Mouse (Mus musculus): ENCODE measurements at regions not wholly inside any gene's neighbourhood (a gene's known extent, or its start where the extent isn't known, plus 50 kb on each side); places are given as distances from the start of the nearest gene placed in this dataset.

DNA sequence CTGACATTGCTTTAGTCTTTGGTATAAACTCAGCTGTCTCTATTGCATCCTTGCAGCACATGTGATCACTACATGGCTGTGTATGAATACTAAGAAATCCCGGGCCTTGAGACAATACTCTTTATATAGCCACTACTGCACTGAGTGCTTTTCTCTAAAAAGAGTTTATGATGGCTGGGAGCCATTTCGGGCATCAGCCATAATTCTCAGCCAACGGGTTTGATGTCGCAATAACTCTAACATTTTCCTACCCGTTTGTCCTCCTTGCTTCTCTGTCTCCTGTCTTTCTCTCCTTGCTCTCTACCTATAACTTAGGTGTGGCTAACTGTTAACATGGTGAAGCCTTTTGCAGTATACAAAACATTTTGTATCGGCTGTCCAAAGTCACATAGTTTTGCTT, 85.5 kb upstream of the Dap start:
- H3K27ac ChIP-seq (ENCODE audit: insufficient read depth, low read length), result no peak overlapping the region

DNA sequence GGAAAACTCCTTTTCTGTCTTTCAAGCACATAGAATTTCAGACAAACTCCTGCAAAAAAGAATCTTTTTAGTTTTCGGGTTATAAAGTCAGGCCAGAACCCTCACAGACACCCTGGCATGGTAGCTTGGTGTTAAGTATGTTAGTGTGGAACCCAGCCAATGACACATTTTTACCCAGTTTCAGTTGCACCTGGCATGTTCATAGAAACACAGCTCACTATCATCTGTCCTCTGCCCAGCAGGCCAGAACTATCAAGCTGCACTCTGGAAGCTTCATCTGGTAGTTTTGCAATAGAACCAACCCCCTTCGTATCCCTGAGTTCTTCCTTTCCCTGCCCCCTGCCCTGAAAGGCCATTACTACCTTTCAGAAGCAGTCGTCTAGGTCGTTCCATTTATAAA, 82.4 kb upstream of the Dap start:
- H3K4me3 ChIP-seq (ENCODE audit: low read depth, low read length), result no peak overlapping the region
- no peak overlapping the region for H3K27ac ChIP-seq (ENCODE audit: insufficient read depth, low read length)
- no peak overlapping the region for H3K9ac ChIP-seq (ENCODE audit: low read depth, poor library complexity, severe bottlenecking)
- H3K4me1 ChIP-seq (ENCODE audit: control insufficient read depth, insufficient read depth, low read length), result no peaks in the 10 kb centered on the region
- no peaks in the 10 kb centered on the region; the same call in 1 of the 2 replicates for H3K27me3 ChIP-seq (ENCODE audit: control insufficient read depth, insufficient read depth, low read length, poor library complexity, severe bottlenecking)
- TF ChIP-seq EP300 (IDR thresholded peaks at IDR 0.05; ENCODE audit: insufficient read depth, low read depth, low read length) (no peak), POLR2A (IDR thresholded peaks at IDR 0.05; ENCODE audit: insufficient read depth, low read length) (no peak), CTCF (IDR thresholded peaks at IDR 0.05; ENCODE audit: low read depth, low read length) (no peak)
- no peaks in the 10 kb centered on the region for H3K9me3 ChIP-seq (replicated peaks; ENCODE audit: control insufficient read depth, insufficient read depth, low read length, poor library complexity, severe bottlenecking)
- H3K36me3 ChIP-seq (ENCODE audit: control insufficient read depth, insufficient read depth, low read length, poor library complexity, severe bottlenecking), result no peaks in the 10 kb centered on the region

More for the DNA sequence above, 85.5 kb upstream of the Dap start:
- Histone ChIP-seq H3K27me3 (ENCODE audit: control insufficient read depth, insufficient read depth, low read length, poor library complexity, severe bottlenecking) (no peaks in the 10 kb centered on the region; the same call in 1 of the 2 replicates), H3K4me3 (ENCODE audit: low read depth, low read length) (no peak overlapping the region), H3K9ac (ENCODE audit: low read depth, poor library complexity, severe bottlenecking) (no peak overlapping the region), H3K9me3 (replicated peaks; ENCODE audit: control insufficient read depth, insufficient read depth, low read length, poor library complexity, severe bottlenecking) (no peaks in the 10 kb centered on the region), H3K4me1 (ENCODE audit: control insufficient read depth, insufficient read depth, low read length) (no peaks in the 10 kb centered on the region), H3K36me3 (ENCODE audit: control insufficient read depth, insufficient read depth, low read length, poor library complexity, severe bottlenecking) (no peaks in the 10 kb centered on the region)
- TF ChIP-seq POLR2A (IDR thresholded peaks at IDR 0.05; ENCODE audit: insufficient read depth, low read length), result no peak
- TF ChIP-seq CTCF (IDR thresholded peaks at IDR 0.05; ENCODE audit: low read depth, low read length), result no peak
- no peak for TF ChIP-seq EP300 (IDR thresholded peaks at IDR 0.05; ENCODE audit: insufficient read depth, low read depth, low read length)

- TF ChIP-seq EP300 (IDR thresholded peaks at IDR 0.05; ENCODE audit: insufficient read depth, low read depth, low read length), result no peak
- Histone ChIP-seq H3K27ac (ENCODE audit: insufficient read depth, low read length) (no peak overlapping the region), H3K9me3 (replicated peaks; ENCODE audit: control insufficient read depth, insufficient read depth, low read length, poor library complexity, severe bottlenecking) (no peaks in the 10 kb centered on the region), H3K4me1 (ENCODE audit: control insufficient read depth, insufficient read depth, low read length) (no peaks in the 10 kb centered on the region), H3K4me3 (ENCODE audit: low read depth, low read length) (no peak overlapping the region), H3K36me3 (ENCODE audit: control insufficient read depth, insufficient read depth, low read length, poor library complexity, severe bottlenecking) (no peaks in the 10 kb centered on the region), H3K9ac (ENCODE audit: low read depth, poor library complexity, severe bottlenecking) (no peak overlapping the region), H3K27me3 (ENCODE audit: control insufficient read depth, insufficient read depth, low read length, poor library complexity, severe bottlenecking) (no peaks in the 10 kb centered on the region)
These were observed 75.6 kb upstream of the Dap start for GRCm38 (mm10) chr15:31148251-31149145.

DNA sequence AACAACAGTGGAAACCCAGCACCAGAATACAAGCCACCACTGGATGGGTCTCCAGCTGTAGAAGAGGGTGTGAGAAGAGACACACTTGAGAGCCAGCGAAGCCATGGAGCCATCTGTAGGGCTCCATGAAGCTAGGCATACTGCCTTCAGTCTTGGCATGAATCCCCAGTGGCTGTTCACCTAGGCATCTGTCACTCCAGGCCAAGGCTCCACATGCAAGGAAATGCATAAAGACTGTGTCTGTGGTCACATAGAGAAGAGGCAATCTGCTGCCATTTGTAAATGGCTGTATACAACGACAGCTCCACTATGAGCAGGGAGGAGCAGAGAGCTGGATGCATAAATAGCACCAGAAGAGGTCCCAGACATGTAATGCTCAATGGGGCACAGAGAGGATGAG, 74.3 kb upstream of the Dap start:
- Histone ChIP-seq H3K4me1 (ENCODE audit: control insufficient read depth, insufficient read depth, low read length) (no peaks in the 10 kb centered on the region), H3K9me3 (replicated peaks; ENCODE audit: control insufficient read depth, insufficient read depth, low read length, poor library complexity, severe bottlenecking) (no peaks in the 10 kb centered on the region), H3K4me3 (ENCODE audit: low read depth, low read length) (no peak overlapping the region), H3K27me3 (ENCODE audit: control insufficient read depth, insufficient read depth, low read length, poor library complexity, severe bottlenecking) (no peaks in the 10 kb centered on the region), H3K36me3 (ENCODE audit: control insufficient read depth, insufficient read depth, low read length, poor library complexity, severe bottlenecking) (no peaks in the 10 kb centered on the region), H3K9ac (ENCODE audit: low read depth, poor library complexity, severe bottlenecking) (no peak overlapping the region), H3K27ac (ENCODE audit: insufficient read depth, low read length) (no peak overlapping the region)
- no peak for TF ChIP-seq CTCF (IDR thresholded peaks at IDR 0.05; ENCODE audit: low read depth, low read length)
- no peak for TF ChIP-seq EP300 (IDR thresholded peaks at IDR 0.05; ENCODE audit: insufficient read depth, low read depth, low read length)
- no peak for TF ChIP-seq POLR2A (IDR thresholded peaks at IDR 0.05; ENCODE audit: insufficient read depth, low read length)

GRCm38 (mm10) chr15:31150546-31151471, 73.3 kb upstream of the Dap start:
- no peak for TF ChIP-seq POLR2A (IDR thresholded peaks at IDR 0.05; ENCODE audit: insufficient read depth, low read length)
- no peak for TF ChIP-seq EP300 (IDR thresholded peaks at IDR 0.05; ENCODE audit: insufficient read depth, low read depth, low read length)
- TF ChIP-seq CTCF (IDR thresholded peaks at IDR 0.05; ENCODE audit: low read depth, low read length), result peak; percentile 68
- Histone ChIP-seq H3K27ac (ENCODE audit: insufficient read depth, low read length) (no peak overlapping the region), H3K4me3 (ENCODE audit: low read depth, low read length) (no peak overlapping the region), H3K9me3 (replicated peaks; ENCODE audit: control insufficient read depth, insufficient read depth, low read length, poor library complexity, severe bottlenecking) (no peaks in the 10 kb centered on the region), H3K27me3 (ENCODE audit: control insufficient read depth, insufficient read depth, low read length, poor library complexity, severe bottlenecking) (no peaks in the 10 kb centered on the region), H3K36me3 (ENCODE audit: control insufficient read depth, insufficient read depth, low read length, poor library complexity, severe bottlenecking) (no peaks in the 10 kb centered on the region), H3K4me1 (ENCODE audit: control insufficient read depth, insufficient read depth, low read length) (no peaks in the 10 kb centered on the region), H3K9ac (ENCODE audit: low read depth, poor library complexity, severe bottlenecking) (no peak overlapping the region)

Data from ES-Bruce4 (cell line).